Mouse (Mus musculus): ENCODE measurements around the gene Nexn. TPM values are rescaled to one million over a fixed set of nuclear protein-coding genes. Genes with fewer than 3 reads are reported as not detected.

Gene Nexn
- polyA plus RNA-seq, 1 experiment from 2014 or later: 2.1 TPM

DNA sequence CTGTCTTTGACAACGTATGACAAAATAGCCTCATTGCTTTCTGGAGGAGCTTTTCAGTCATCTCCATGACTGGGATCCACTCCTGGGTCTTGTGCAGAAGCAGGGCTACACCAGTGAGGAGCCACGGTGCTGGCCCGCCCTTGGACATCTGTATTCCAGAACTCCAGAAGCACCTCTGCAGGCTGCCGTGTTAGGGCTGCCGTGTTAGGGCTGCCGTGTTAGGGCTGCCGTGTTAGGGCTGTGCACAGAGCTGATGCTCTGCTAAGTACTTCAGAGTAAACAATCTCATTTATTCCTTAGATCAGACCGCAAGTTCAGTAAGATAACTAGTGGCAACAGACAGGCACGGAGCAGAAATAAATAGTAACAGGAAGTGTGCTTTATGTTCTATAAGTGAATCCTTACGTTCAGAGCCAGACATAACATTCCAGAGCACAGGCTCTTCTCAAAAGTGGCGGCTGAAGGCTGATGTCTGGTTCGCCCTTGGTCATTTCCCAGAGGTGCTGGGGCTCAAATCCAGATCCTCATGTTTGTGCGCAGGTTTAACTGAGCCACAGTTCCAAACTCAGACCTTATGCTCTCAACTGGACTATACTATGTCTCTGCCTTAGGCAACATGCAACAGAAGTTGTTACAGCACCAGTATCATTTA, 27.5 kb upstream of the Nexn start:
- no peaks in the 10 kb centered on the region for H3K9me3 ChIP-seq
- no peaks in the 10 kb centered on the region for H3K27me3 ChIP-seq
- H3K4me3 ChIP-seq: no peak overlapping the region
- ATAC-seq (ENCODE audit: low read depth): no peak
- H3K9ac ChIP-seq: no peak overlapping the region
- no peak overlapping the region for H3K4me2 ChIP-seq
- WGBS: 88% methylated on average over 13 of the region's 13 CpGs
- H3K36me3 ChIP-seq: peaks cover 63% of the 10 kb centered on the region
- no peak overlapping the region for H3K27ac ChIP-seq (replicated peaks)
- no peaks in the 10 kb centered on the region for H3K4me1 ChIP-seq (replicated peaks)

DNA sequence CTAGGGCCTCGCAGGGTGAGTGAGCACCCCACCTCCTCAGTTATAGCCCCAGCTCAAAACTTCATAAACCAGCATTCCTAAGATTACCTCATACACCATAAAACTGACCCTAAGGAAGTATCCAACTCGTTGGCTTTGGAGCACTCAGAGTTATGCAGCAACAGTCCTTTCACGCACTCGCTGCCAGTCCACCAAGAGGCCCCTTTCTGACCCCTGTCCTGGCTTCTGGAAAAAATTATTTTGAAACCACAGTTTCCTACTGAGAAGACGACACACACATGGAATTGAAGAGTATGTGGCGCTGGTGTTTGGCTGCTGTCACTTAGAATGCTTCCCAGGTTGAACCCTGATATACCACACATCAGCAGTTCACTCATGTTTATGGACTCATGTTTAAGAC, 25.7 kb upstream of the Nexn start:
- peaks cover 68% of the 10 kb centered on the region for H3K36me3 ChIP-seq
- H3K4me3 ChIP-seq: no peak overlapping the region
- no peaks in the 10 kb centered on the region for H3K9me3 ChIP-seq
- H3K4me1 ChIP-seq (replicated peaks): no peaks in the 10 kb centered on the region
- ATAC-seq (ENCODE audit: low read depth): no peak
- no peak overlapping the region for H3K27ac ChIP-seq (replicated peaks)
- no peak overlapping the region for H3K4me2 ChIP-seq
- H3K9ac ChIP-seq: no peak overlapping the region
- 82% methylated on average over 6 of the region's 6 CpGs for WGBS
- H3K27me3 ChIP-seq: no peaks in the 10 kb centered on the region

DNA sequence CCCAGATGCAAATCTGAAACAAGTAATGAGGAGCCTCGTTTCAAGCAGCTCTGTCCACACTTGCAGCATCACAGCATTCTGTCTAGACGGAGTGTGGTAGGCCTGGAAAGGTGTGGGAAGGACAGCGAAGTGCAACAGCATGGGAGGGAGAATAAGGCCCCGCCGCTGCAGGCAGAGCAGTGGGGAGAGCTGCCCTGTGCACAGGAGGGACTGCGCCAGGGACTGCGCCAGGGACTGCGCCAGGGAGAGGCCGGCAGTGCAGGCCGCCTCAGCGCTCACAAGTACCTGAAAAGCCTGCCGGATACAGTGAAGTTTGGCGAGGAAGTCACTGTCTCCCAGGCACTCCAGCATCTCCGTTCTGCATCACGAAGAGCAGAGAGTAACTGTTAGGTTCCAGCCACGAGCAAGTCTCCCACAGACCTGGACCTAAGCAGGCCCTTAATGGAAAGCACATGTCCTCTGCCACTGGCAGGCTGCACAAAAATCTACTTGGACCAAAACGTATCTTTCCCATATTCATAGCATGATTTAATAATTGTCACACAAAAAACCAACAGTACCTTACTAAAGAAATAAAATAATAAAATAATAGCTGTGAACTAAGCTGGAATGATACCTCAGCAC, 24.1 kb upstream of the Nexn start:
- Histone ChIP-seq H3K4me1 (replicated peaks) (no peaks in the 10 kb centered on the region), H3K27ac (replicated peaks) (no peak overlapping the region), H3K9me3 (no peaks in the 10 kb centered on the region), H3K36me3 (peaks cover 66% of the 10 kb centered on the region), H3K27me3 (no peaks in the 10 kb centered on the region), H3K4me3 (no peak overlapping the region), H3K4me2 (no peak overlapping the region), H3K9ac (no peak overlapping the region)
- no peak for ATAC-seq (ENCODE audit: low read depth)
- 89% methylated on average over 17 of the region's 17 CpGs for WGBS

DNA sequence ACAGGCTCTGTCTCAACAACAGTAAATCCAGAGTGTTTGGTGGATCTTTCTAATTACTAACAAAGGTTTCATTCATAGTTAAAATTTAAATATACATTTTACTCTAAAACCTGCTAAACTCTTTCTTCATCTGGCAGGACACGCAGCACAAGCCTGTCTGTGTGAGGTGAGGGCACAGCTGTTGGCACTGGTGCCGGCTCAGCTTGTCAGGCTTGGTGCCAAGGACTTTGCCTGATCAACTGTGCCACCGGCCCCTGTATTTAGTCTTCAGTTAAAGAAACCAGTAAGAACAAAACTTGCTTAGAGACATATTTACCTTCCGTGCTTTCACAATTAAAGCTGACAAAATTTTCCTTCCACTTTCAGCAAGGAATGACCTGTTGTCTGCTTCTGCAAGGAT, 22.6 kb upstream of the Nexn start:
- Histone ChIP-seq H3K27ac (replicated peaks) (no peak overlapping the region), H3K4me2 (no peak overlapping the region), H3K4me1 (replicated peaks) (no peaks in the 10 kb centered on the region), H3K9me3 (no peaks in the 10 kb centered on the region), H3K27me3 (no peaks in the 10 kb centered on the region), H3K9ac (no peak overlapping the region), H3K36me3 (peaks cover 71% of the 10 kb centered on the region), H3K4me3 (no peak overlapping the region)
- ATAC-seq (ENCODE audit: low read depth): no peak
- 83% methylated on average over 4 of the region's 4 CpGs for WGBS

DNA sequence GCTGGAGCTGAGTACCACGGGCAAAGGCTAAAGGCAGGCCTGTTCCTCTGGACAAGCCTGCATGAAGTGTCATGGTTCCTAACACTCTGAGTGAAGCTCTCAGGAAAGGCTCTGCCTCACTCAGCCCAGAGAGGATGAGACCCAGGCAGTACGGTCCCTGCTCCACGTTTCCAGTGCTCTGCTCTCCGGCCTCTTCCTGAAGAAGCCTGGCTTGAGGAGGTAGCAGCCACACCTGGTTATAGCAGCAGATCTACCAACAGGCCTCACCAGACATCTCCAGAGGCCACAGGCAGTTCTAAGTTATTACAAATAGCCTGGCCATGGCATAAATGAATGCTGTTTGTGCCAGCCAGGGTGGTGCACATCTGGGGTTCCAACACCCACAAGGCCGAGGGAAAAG, 22.1 kb upstream of the Nexn start:
- no peak overlapping the region for H3K9ac ChIP-seq
- no peaks in the 10 kb centered on the region for H3K4me1 ChIP-seq (replicated peaks)
- 95% methylated on average over 5 of the region's 5 CpGs for whole genome bisulfite sequencing
- ATAC-seq (ENCODE audit: low read depth): no peak
- H3K36me3 ChIP-seq: peaks cover 71% of the 10 kb centered on the region
- no peak overlapping the region for H3K27ac ChIP-seq (replicated peaks)
- H3K27me3 ChIP-seq: no peaks in the 10 kb centered on the region
- no peak overlapping the region for H3K4me3 ChIP-seq
- H3K9me3 ChIP-seq: no peaks in the 10 kb centered on the region
- no peak overlapping the region for H3K4me2 ChIP-seq

DNA sequence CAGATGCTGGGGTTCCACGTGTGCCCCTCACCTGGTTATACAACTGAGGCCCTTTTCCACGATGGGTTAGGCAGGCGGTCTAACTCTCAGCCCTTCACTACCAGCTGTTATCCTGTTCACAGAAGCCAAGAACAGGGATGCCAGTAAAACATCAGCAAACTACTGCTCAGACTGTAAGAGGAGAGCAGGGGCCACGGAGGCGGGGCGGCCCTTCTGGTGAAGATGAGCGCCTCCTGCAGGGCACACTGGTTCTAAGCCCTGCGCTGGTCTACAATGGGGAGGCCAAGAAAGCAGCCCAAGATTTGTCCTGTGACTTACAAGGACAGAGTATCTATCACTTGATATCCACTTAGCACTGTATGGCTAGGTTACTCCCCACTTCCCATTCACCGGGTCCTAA, 21.7 kb upstream of the Nexn start:
- no peaks in the 10 kb centered on the region for H3K9me3 ChIP-seq
- H3K4me1 ChIP-seq (replicated peaks): no peaks in the 10 kb centered on the region
- H3K4me3 ChIP-seq: no peak overlapping the region
- 80% methylated on average over 9 of the region's 9 CpGs for WGBS
- no peak for ATAC-seq (ENCODE audit: low read depth)
- no peak overlapping the region for H3K4me2 ChIP-seq
- H3K36me3 ChIP-seq: peaks cover 72% of the 10 kb centered on the region
- no peak overlapping the region for H3K9ac ChIP-seq
- H3K27ac ChIP-seq (replicated peaks): no peak overlapping the region
- H3K27me3 ChIP-seq: no peaks in the 10 kb centered on the region

DNA sequence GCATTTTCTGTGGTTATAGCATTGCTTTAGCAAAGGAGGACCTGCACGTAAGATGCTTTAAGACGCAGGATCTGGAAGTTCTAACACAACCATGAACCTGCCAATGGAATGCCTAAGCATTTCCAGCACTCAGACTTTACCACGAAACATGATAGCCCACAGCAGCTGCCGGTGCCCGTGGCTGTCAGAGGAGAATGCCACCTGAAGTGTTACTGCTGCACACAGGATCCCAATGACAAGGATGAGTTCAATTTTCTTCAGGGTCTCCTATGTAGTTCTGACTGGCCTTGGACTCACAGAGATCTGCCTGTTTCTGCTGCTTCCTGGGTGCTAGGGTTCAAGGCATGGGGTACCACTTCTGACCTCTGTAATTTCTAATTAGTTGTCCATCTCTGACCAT, 18.6 kb upstream of the Nexn start:
- no peaks in the 10 kb centered on the region for H3K9me3 ChIP-seq
- ATAC-seq (ENCODE audit: low read depth): no peak
- WGBS: 93% methylated on average over 5 of the region's 5 CpGs
- no peak overlapping the region for H3K4me3 ChIP-seq
- H3K4me2 ChIP-seq: no peak overlapping the region
- H3K4me1 ChIP-seq (replicated peaks): no peaks in the 10 kb centered on the region
- H3K27me3 ChIP-seq: no peaks in the 10 kb centered on the region
- no peak overlapping the region for H3K27ac ChIP-seq (replicated peaks)
- H3K9ac ChIP-seq: no peak overlapping the region
- peaks cover 73% of the 10 kb centered on the region for H3K36me3 ChIP-seq

DNA sequence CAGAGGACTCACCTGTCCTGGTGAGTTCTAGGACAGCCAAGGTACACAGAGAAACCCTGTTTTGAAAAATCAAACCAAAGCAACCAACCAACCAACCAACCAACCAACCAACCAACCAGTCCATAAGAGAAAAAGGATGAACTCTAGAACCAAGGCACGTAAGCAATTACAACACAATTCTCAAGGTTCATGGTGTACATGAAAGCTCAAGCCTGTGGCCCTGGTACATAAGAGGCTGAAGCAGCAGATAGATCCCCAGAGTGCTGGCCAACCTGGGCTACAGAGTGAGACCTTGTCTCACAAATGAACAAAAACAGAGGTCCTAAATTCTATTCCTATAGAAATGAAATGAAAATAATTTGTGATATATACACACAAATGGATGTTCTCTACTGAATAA, 18.2 kb upstream of the Nexn start:
- Histone ChIP-seq H3K4me2 (no peak overlapping the region), H3K9me3 (no peaks in the 10 kb centered on the region), H3K27me3 (no peaks in the 10 kb centered on the region), H3K4me1 (replicated peaks) (no peaks in the 10 kb centered on the region), H3K4me3 (no peak overlapping the region), H3K36me3 (peaks cover 72% of the 10 kb centered on the region), H3K27ac (replicated peaks) (no peak overlapping the region), H3K9ac (no peak overlapping the region)
- WGBS: 100% methylated on average over 1 of the region's 1 CpGs
- no peak for ATAC-seq (ENCODE audit: low read depth)

DNA sequence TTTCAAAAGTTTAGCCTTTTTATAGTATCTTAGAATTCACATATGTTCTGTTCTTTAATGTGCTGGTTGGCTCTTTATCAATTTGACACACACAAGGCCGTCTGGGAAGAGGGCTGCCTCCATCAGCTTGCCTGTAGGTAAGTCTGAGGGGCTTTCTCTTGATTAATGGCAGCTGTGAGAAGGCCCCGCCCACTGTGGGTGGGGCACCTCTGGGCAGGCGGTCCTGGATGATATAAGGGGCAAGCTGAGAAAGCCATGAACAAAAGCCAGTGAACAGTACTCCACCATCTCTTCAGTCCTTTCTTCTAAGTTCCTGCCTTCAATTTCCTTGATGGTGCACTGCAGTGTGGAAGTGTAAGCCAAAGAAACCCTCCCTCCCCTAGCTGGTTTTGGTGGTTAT, 16.0 kb upstream of the Nexn start:
- no peaks in the 10 kb centered on the region for H3K27me3 ChIP-seq
- no peaks in the 10 kb centered on the region for H3K9me3 ChIP-seq
- H3K9ac ChIP-seq: no peak overlapping the region
- H3K4me1 ChIP-seq (replicated peaks): no peaks in the 10 kb centered on the region
- H3K27ac ChIP-seq (replicated peaks): no peak overlapping the region
- WGBS: 34% methylated on average over 3 of the region's 3 CpGs
- ATAC-seq (ENCODE audit: low read depth): no peak
- H3K4me2 ChIP-seq: no peak overlapping the region
- H3K4me3 ChIP-seq: no peak overlapping the region
- peaks cover 63% of the 10 kb centered on the region for H3K36me3 ChIP-seq

DNA sequence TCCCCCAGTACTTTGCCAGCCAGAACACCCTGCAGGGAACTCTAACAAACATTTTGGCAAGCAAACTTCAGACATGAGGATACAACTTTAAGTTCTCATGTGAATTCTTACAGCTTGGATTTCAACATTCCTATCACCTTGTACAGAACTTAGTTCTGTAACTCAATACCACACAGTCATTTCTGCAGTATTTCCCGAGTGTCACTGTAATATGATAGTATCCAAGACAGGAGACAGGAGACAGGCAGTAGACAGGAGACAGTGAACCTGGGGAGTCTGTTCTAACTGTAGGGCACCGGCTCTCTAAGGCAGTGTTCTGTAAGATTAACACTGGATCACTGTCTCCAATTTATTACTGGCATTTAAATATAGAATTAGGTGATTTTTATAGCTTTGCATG, 12.3 kb upstream of the Nexn start:
- no peak overlapping the region for H3K4me2 ChIP-seq
- no peaks in the 10 kb centered on the region for H3K27me3 ChIP-seq
- no peaks in the 10 kb centered on the region for H3K9me3 ChIP-seq
- H3K4me3 ChIP-seq: no peak overlapping the region
- H3K27ac ChIP-seq (replicated peaks): no peak overlapping the region
- no peak overlapping the region for H3K9ac ChIP-seq
- 71% methylated on average over 2 of the region's 2 CpGs for WGBS
- H3K36me3 ChIP-seq: peaks cover 44% of the 10 kb centered on the region
- H3K4me1 ChIP-seq (replicated peaks): no peaks in the 10 kb centered on the region
- no peak for ATAC-seq (ENCODE audit: low read depth)

DNA sequence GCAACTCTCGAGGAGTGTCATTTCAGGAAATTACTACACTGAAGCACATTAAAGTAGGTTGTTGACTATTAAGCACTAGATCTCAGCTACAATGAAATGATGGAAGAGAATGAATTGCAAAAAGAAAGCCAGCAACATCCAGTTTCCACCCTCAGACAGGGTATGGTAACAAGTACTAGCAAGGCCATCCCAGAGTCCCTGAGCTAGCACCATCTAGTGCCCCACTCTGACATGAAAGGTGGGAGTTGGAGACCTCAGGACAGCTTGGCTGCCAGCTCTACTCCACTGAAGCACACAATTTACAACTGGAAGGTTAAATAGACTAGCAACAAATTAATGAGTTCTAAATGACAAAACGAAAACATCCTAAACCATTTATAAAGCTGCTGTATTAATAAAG, 11.8 kb upstream of the Nexn start:
- no peak for ATAC-seq (ENCODE audit: low read depth)
- Histone ChIP-seq H3K27ac (replicated peaks) (no peak overlapping the region), H3K9ac (no peak overlapping the region), H3K4me1 (replicated peaks) (no peaks in the 10 kb centered on the region), H3K9me3 (no peaks in the 10 kb centered on the region), H3K4me2 (no peak overlapping the region), H3K4me3 (no peak overlapping the region), H3K27me3 (no peaks in the 10 kb centered on the region), H3K36me3 (peaks cover 42% of the 10 kb centered on the region)
- 93% methylated on average over 2 of the region's 2 CpGs for WGBS

DNA sequence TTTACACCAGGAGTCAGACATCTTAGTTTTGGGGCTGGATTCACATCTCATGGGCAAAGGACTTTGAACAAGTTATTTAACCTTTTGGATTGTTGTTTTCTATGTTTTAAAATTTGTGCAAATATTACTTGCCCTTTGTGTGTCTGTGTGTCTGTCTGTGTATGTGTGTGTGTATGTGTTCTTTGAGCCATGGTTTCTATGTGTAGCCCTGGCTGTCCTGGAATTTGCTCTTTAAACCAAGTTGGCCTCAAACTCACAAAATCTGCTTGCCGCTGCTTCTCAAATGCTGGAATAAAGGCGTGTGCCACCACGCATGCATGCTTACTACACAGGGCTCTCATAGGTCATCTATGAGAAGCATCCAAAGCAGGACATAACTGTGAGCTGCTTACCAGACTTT, 10.8 kb upstream of the Nexn start:
- Histone ChIP-seq H3K36me3 (peaks cover 36% of the 10 kb centered on the region), H3K4me1 (replicated peaks) (no peaks in the 10 kb centered on the region), H3K27ac (replicated peaks) (no peak overlapping the region), H3K4me3 (no peak overlapping the region), H3K4me2 (no peak overlapping the region), H3K9me3 (no peaks in the 10 kb centered on the region), H3K27me3 (no peaks in the 10 kb centered on the region), H3K9ac (no peak overlapping the region)
- no peak for ATAC-seq (ENCODE audit: low read depth)
- 95% methylated on average over 3 of the region's 3 CpGs for WGBS

DNA sequence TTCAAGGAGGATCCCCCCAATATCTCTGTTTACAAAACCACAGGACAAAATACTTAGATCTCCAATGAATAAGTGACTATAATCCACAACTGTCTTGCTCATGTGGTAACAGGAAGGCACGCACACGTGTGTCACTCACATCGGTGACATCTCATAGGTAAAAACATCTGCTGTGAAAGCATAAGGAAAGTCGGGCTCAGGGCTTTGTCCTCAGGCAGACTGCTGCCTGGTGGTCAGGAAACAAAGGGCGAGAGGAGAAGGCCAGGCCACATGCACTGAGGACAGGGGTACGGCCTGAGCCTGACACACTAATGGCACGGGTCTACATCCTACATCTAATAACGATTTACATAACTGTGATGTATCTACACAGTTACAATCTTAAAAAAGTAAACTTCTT, 8.9 kb upstream of the Nexn start:
- H3K9ac ChIP-seq: no peak overlapping the region
- ATAC-seq (ENCODE audit: low read depth): no peak
- H3K4me1 ChIP-seq (replicated peaks): no peaks in the 10 kb centered on the region
- H3K27ac ChIP-seq (replicated peaks): no peak overlapping the region
- H3K36me3 ChIP-seq: peaks cover 22% of the 10 kb centered on the region
- H3K4me3 ChIP-seq: no peak overlapping the region
- no peaks in the 10 kb centered on the region for H3K9me3 ChIP-seq
- 76% methylated on average over 8 of the region's 8 CpGs for WGBS
- H3K27me3 ChIP-seq: no peaks in the 10 kb centered on the region
- no peak overlapping the region for H3K4me2 ChIP-seq

Data from neural tube, embryonic 13.5 days (tissue).